Mouse (Mus musculus) embryonic fibroblast, embryonic 13.5 days (primary cell): ENCODE data around the gene Gm14862.

Source experiments
- CTCF ChIP-seq: IDR thresholded peaks from 2 replicates; pipeline ENCODE4 v1.5.1; 2011; ENCODE audit warnings: mild to moderate bottlenecking, control low read depth, low read length, moderate library complexity, borderline replicate concordance; ENCODE audit not compliant: insufficient read depth
- POLR2A ChIP-seq: IDR thresholded peaks from 2 replicates; pipeline ENCODE4 v1.6.1; 2011; ENCODE audit warnings: low read depth, mild to moderate bottlenecking, control low read depth, low read length, moderate library complexity

- TF ChIP-seq CTCF (no peak), POLR2A (no peak)
Measured at GRCm38 (mm10) chrX:9221736-9222135, 35.0 kb downstream of the Gm14862 start.
